Mouse (Mus musculus) effector memory CD4-positive, alpha-beta T cell, adult 5 months (primary cell): ENCODE measurements around the gene Dll1. TPM values are rescaled to one million over a fixed set of nuclear protein-coding genes. Genes with fewer than 3 reads are reported as not detected.

Experiments
- polyA plus RNA-seq: library from polyadenylated mRNA; unstranded; fragments of 100-300 nt; shearing (Covaris generic); gene quantifications from one replicate; pipeline ENCODE4 v1.2.1, GENCODE M21; 2017

The Dll1 gene
- polyA plus RNA-seq = 0.74 TPM

DNA sequence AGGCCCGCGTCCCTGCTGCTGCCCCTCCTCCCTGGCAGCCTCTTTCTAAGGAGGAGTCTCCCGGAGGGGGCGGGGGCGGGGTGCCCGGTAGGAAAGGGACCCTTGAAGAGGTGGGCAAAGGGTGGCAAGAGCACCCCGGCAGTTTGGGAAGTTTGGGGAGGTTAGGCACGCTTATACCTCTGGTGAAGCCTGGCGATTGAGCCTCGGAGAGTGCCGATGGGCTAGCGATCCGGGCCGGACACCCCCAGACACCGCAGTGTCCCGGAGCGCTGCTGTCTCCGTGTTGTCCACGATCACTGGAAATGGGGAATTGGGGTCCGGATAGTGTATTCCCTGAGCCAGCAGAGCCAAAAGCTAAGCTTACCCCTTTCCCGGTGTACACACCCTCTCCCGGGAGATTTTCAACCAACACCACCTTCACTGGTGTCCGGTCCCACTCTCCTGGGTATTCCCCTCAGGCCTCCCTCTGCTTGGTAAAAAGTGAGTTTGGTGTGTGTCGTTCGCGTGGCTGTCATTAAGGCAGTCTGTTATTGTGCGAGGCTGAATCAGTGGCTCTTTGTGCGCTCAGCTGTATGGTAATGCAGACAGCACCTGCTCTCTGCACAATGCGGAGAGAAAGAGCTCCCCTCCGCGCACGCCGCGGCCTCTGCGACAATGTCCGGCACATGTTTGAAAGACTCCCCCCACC, at the start of gene Dll1:
Gene Dll1 (minus strand): TSS at position 379 of the 688 bp plus-strand sequence.

DNA sequence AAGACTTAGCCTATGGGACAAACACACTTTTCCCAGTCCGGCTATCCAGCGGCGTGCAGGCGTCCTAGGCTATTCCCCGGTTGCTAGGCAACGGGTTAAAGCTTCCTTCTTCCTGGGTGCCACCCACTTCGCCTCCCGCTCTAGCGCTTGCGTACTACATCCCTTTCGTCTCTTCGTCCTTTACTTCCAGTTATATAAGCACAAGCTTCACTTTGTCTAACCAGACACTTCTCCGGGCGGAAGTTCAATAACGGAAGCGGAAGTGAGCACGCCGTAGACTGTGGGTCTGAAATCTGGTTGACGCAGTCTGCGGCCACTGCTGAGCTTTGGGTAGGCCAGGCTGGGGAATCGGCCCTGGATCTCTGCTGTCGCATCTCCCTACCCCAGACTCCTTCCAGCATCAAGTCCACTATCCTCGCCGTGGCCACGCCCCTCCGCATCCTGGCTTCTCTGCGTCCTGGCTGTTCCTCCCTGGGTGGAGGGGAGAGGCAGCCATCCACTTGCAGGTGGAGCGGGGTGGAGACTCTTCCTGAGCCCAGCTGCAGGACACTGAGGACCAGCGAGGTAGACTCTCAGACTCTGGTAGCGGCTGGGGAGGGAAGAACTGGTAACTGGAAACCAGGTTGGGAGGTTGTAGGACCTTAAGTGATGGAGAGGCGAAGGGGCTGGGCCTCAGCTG, 19.5 kb upstream of the Dll1 start, which contains the start of gene Fam120b:
Gene Fam120b (plus strand): TSS at position 206 of the 679 bp plus-strand sequence.

Other genes starting within 250 kb of the Dll1 start
- gene Fam120b, start 19.3 kb upstream of the Dll1 start, polyA plus RNA-seq = 35.4 TPM
- gene Psmb1, start 122.9 kb upstream of the Dll1 start, polyA plus RNA-seq = 211 TPM
- gene Tbp, start 123.0 kb upstream of the Dll1 start, polyA plus RNA-seq = 42.6 TPM
- gene Pdcd2, start 150.4 kb upstream of the Dll1 start, polyA plus RNA-seq = 61.7 TPM
- 9.8 TPM for gene Prdm9, start 187.5 kb upstream of the Dll1 start, polyA plus RNA-seq